Mouse (Mus musculus) embryonic fibroblast, embryonic 13.5 days (primary cell): ENCODE data around the gene Pdia2.

Experiments used
- CTCF ChIP-seq: IDR thresholded peaks from 2 replicates; pipeline ENCODE4 v1.5.1; 2011; ENCODE audit warnings: mild to moderate bottlenecking, control low read depth, low read length, moderate library complexity, borderline replicate concordance; ENCODE audit not compliant: insufficient read depth
- POLR2A ChIP-seq: IDR thresholded peaks from 2 replicates; pipeline ENCODE4 v1.6.1; 2011; ENCODE audit warnings: low read depth, mild to moderate bottlenecking, control low read depth, low read length, moderate library complexity

DNA sequence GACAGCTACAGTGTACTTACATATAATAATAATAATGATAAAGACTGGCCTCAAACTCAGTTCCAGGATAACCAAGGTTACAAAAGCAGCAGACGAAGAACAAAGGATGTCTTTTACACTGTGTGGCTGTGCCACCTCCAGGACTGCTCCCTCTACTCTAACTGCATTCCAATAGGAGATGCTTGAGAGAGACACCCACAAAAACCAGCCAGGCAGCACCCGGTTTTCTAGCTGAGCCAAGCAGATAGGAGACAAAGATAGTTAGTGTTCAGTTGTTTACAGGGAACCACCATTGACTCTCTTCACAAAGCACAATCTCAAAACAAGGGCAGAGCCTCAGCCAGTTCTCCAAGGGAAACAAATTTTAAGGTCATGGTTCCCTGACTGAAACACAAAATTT is 40.7 kb upstream of the Pdia2 start:
- TF ChIP-seq CTCF (no peak), POLR2A (no peak)
